Mouse (Mus musculus) brain, embryonic 14.5 days (tissue): Measurements from ENCODE around the gene Mum1.

Experiments used
- CTCF ChIP-seq: fragments of 200-500 bp; IDR thresholded peaks from 2 replicates; pipeline ENCODE4 v1.5.1; 2012; ENCODE audit warnings: inconsistent platforms, mild to moderate bottlenecking, moderate library complexity, borderline replicate concordance; ENCODE audit not compliant: insufficient read depth, insufficient read length; ENCODE audit errors: extremely low read depth
- POLR2A ChIP-seq: fragments of 200-500 bp; IDR thresholded peaks from 2 replicates; pipeline ENCODE4 v1.6.1; 2012; ENCODE audit warnings: mild to moderate bottlenecking, inconsistent platforms, borderline replicate concordance; ENCODE audit not compliant: poor library complexity, insufficient read depth, insufficient read length, severe bottlenecking; ENCODE audit errors: extremely low read depth

GRCm38 (mm10) chr10:80226416-80227165 lies at the start of gene Mum1:
- peak; percentile 63; the same call in 1 of the 2 replicates for TF ChIP-seq CTCF
- peak; percentile 97 for TF ChIP-seq POLR2A
